Mouse (Mus musculus): Measurements from ENCODE around the gene Hmgn2. TPM values are rescaled to one million over a fixed set of nuclear protein-coding genes. Genes with fewer than 3 reads are reported as not detected.

Hmgn2 gene
- polyA plus RNA-seq, 1 experiment from 2014 or later = 1,711 TPM

DNA sequence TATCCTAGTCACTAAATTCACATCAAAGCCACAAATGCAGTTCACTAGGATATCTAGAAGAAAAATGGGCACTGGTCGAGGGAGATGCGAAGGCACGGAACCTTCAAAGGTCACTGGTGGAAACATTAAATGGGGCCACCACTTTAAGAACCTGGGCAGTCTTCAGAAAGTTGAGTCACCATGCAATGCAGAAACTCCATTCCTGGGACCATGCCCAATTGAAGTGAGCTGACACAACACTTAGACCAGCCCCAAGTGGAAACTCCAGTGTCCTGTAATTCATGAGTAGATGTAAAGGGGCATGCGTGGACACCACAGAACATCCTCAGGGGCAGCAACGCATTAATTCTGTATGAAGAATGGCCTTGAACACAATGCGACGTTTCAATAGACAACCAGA is 5.9 kb downstream of the Hmgn2 start:
- Histone ChIP-seq H3K4me2 (ENCODE audit: low read length) (no peak overlapping the region), H3K27me3 (ENCODE audit: control insufficient read depth, insufficient read depth, low read length) (no peaks in the 10 kb centered on the region), H3K36me3 (ENCODE audit: control insufficient read depth, insufficient read depth, low read length) (peaks cover 39% of the 10 kb centered on the region), H3K9me3 (ENCODE audit: control insufficient read depth, low read length) (no peaks in the 10 kb centered on the region), H3K9ac (ENCODE audit: low read length) (no peak overlapping the region), H3K4me3 (ENCODE audit: control insufficient read depth in 1 of 2, insufficient read depth in 1 of 2, low read depth in 1 of 2, low read length in 2 of 2) (no peak overlapping the region), H3K4me1 (ENCODE audit: control insufficient read depth in 2 of 2, insufficient read depth in 2 of 2, low read length in 2 of 2) (peaks cover 2 to 10% of the 10 kb centered on the region in 2 experiments), H3K27ac (replicated peaks in 1 of 2; ENCODE audit: control insufficient read depth in 1 of 2, insufficient read depth in 1 of 2, low read depth in 2 of 2, low read length in 2 of 2) (no peak overlapping the region)
- no peak for ATAC-seq (ENCODE audit: insufficient number of reproducible peaks, insufficient read depth, low FRiP score, low read depth)
- 89% methylated on average over 7 of the region's 7 CpGs for WGBS

DNA sequence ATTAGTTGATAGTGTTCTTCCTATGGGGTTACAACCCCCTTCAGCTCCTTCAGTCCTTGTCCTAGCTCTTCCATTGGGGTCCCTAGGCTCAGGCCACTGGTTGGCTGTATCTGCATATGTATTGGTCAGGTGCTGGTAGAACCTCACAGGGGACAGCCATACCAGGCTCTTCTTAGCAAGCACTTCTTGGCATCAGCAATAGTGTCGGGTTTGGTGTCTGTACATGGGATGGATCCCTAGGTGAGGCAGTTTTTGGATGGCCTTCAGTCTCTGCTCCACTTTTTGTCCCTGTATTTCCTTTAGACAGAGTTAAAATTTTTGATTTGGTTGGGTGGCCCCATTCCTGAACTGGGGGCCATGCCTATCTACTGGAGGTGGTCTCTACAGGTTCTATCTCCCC is 9.6 kb downstream of the Hmgn2 start:
- H3K9me3 ChIP-seq (ENCODE audit: control insufficient read depth, low read length) = no peaks in the 10 kb centered on the region
- 96% methylated on average over 1 of the region's 1 CpGs for WGBS
- no peaks in the 10 kb centered on the region for H3K4me1 ChIP-seq (ENCODE audit: control insufficient read depth in 2 of 2, insufficient read depth in 2 of 2, low read length in 2 of 2)
- H3K27ac ChIP-seq (replicated peaks in 1 of 2; ENCODE audit: control insufficient read depth in 1 of 2, insufficient read depth in 1 of 2, low read depth in 2 of 2, low read length in 2 of 2) = no peak overlapping the region
- H3K9ac ChIP-seq (ENCODE audit: low read length) = no peak overlapping the region
- H3K4me2 ChIP-seq (ENCODE audit: low read length) = no peak overlapping the region
- H3K4me3 ChIP-seq (ENCODE audit: control insufficient read depth in 1 of 2, insufficient read depth in 1 of 2, low read depth in 1 of 2, low read length in 2 of 2) = no peak overlapping the region
- no peaks in the 10 kb centered on the region for H3K27me3 ChIP-seq (ENCODE audit: control insufficient read depth, insufficient read depth, low read length)
- no peak for ATAC-seq (ENCODE audit: insufficient number of reproducible peaks, insufficient read depth, low FRiP score, low read depth)
- peaks cover 16% of the 10 kb centered on the region for H3K36me3 ChIP-seq (ENCODE audit: control insufficient read depth, insufficient read depth, low read length)

DNA sequence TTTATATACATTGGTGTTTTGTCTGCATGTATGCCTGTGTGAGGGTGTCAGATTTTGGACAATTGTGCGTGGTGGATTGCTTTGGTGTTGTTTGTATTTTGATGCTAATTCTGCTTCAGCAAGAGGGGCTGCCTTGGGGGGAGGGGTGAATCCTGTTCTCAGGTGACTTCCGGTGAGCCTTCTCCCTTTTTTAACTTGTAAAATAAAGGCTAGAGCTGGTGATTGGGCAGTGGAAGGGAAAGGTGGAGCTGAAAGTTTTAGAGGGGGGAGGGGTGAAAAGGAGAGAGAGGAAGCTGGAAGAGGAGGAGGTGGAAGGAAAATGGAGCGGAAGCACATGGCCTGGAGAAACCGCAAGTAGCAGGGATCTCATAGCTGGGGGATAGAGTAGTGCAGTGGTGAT is 12.1 kb downstream of the Hmgn2 start:
- Histone ChIP-seq H3K9me3 (ENCODE audit: control insufficient read depth, low read length) (no peaks in the 10 kb centered on the region), H3K9ac (ENCODE audit: low read length) (no peak overlapping the region), H3K4me3 (ENCODE audit: control insufficient read depth in 1 of 2, insufficient read depth in 1 of 2, low read depth in 1 of 2, low read length in 2 of 2) (no peak overlapping the region), H3K27ac (replicated peaks in 1 of 2; ENCODE audit: control insufficient read depth in 1 of 2, insufficient read depth in 1 of 2, low read depth in 2 of 2, low read length in 2 of 2) (no peak overlapping the region), H3K4me2 (ENCODE audit: low read length) (no peak overlapping the region), H3K27me3 (ENCODE audit: control insufficient read depth, insufficient read depth, low read length) (no peaks in the 10 kb centered on the region), H3K4me1 (ENCODE audit: control insufficient read depth in 2 of 2, insufficient read depth in 2 of 2, low read length in 2 of 2) (no peaks in the 10 kb centered on the region), H3K36me3 (ENCODE audit: control insufficient read depth, insufficient read depth, low read length) (no peaks in the 10 kb centered on the region)
- 82% methylated on average over 4 of the region's 4 CpGs for WGBS
- ATAC-seq (ENCODE audit: insufficient number of reproducible peaks, insufficient read depth, low FRiP score, low read depth) = no peak

DNA sequence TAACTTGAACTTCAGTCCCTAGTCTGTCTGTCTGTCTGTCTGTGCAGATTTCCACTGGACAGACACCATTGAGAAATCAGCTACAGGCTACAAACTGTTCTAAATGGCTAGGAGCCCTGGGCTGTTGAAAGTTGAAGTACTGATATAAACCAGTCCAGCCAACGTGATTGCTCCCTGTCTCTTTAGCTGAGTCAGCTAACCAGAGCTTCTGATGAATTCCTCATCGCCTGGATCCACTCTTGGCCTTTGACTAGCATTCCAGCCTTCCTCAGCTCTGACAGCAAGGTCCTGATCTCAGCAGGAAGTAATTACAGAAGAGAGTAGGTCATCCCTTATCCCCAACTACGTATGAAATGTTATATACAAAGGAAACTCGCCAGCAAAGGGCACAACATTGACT is 21.7 kb downstream of the Hmgn2 start:
- ATAC-seq (ENCODE audit: insufficient number of reproducible peaks, insufficient read depth, low FRiP score, low read depth) = no peak
- no peak overlapping the region for H3K9ac ChIP-seq (ENCODE audit: low read length)
- WGBS = 34% methylated on average over 4 of the region's 4 CpGs
- H3K4me1 ChIP-seq (ENCODE audit: control insufficient read depth in 2 of 2, insufficient read depth in 2 of 2, low read length in 2 of 2) = peaks cover 2% of the 10 kb centered on the region in 2 experiments; a peak in 1 of 4 replicates
- no peak overlapping the region for H3K4me3 ChIP-seq (ENCODE audit: control insufficient read depth in 1 of 2, insufficient read depth in 1 of 2, low read depth in 1 of 2, low read length in 2 of 2)
- no peaks in the 10 kb centered on the region for H3K27me3 ChIP-seq (ENCODE audit: control insufficient read depth, insufficient read depth, low read length)
- no peak overlapping the region for H3K4me2 ChIP-seq (ENCODE audit: low read length)
- no peak overlapping the region for H3K27ac ChIP-seq (replicated peaks in 1 of 2; ENCODE audit: control insufficient read depth in 1 of 2, insufficient read depth in 1 of 2, low read depth in 2 of 2, low read length in 2 of 2)
- no peaks in the 10 kb centered on the region for H3K36me3 ChIP-seq (ENCODE audit: control insufficient read depth, insufficient read depth, low read length)
- H3K9me3 ChIP-seq (ENCODE audit: control insufficient read depth, low read length) = no peaks in the 10 kb centered on the region

DNA sequence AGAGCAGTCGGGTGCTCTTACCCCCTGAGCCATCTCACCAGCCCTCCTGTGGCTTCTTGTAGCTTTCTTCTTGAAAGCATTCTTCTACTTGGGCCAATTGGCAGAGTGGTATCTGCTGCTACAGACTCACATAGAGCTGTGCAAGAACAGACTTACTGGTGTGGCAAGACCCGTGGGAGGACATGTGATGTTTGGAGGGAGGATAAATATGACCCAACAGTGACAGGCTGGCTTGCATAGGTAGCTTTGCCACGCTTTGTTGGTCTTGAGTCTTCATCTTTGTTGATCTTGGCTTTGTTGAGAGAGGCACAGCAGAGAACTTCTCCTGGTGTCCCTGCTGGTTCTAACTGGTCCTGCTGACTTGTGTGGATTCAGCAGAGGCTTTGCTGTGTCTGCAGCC is 24.7 kb downstream of the Hmgn2 start:
- ATAC-seq (ENCODE audit: insufficient number of reproducible peaks, insufficient read depth, low FRiP score, low read depth) = no peak
- 66% methylated on average over 3 of the region's 3 CpGs for WGBS
- Histone ChIP-seq H3K36me3 (ENCODE audit: control insufficient read depth, insufficient read depth, low read length) (no peaks in the 10 kb centered on the region), H3K4me3 (ENCODE audit: control insufficient read depth in 1 of 2, insufficient read depth in 1 of 2, low read depth in 1 of 2, low read length in 2 of 2) (no peak overlapping the region), H3K4me1 (ENCODE audit: control insufficient read depth in 2 of 2, insufficient read depth in 2 of 2, low read length in 2 of 2) (peaks cover 7 to 8% of the 10 kb centered on the region in 2 experiments; a peak in 3 of 4 replicates), H3K9me3 (ENCODE audit: control insufficient read depth, low read length) (no peaks in the 10 kb centered on the region), H3K9ac (ENCODE audit: low read length) (no peak overlapping the region), H3K27ac (replicated peaks in 1 of 2; ENCODE audit: control insufficient read depth in 1 of 2, insufficient read depth in 1 of 2, low read depth in 2 of 2, low read length in 2 of 2) (no peak overlapping the region), H3K4me2 (ENCODE audit: low read length) (no peak overlapping the region), H3K27me3 (ENCODE audit: control insufficient read depth, insufficient read depth, low read length) (no peaks in the 10 kb centered on the region)

DNA sequence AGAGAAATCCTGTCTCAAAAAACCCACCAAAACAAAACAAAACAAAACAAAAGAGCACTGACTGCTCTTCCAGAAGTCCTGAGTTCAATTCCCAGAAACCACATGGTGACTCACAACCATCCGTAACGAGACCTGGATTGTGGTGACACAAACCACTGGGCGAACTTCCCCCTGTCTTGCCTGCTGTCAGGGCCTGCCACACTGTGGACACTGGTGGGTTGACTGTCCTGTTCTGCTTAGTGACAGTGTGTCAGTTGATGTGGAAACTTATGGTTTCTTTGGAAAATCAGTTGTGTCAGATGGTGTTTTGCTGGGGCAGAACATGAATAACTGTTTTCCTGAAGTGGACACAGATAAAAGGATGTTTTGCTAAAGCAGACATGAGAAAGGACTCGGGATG is 25.8 kb downstream of the Hmgn2 start:
- 90% methylated on average over 4 of the region's 4 CpGs for WGBS
- no peaks in the 10 kb centered on the region for H3K9me3 ChIP-seq (ENCODE audit: control insufficient read depth, low read length)
- no peak for ATAC-seq (ENCODE audit: insufficient number of reproducible peaks, insufficient read depth, low FRiP score, low read depth)

DNA sequence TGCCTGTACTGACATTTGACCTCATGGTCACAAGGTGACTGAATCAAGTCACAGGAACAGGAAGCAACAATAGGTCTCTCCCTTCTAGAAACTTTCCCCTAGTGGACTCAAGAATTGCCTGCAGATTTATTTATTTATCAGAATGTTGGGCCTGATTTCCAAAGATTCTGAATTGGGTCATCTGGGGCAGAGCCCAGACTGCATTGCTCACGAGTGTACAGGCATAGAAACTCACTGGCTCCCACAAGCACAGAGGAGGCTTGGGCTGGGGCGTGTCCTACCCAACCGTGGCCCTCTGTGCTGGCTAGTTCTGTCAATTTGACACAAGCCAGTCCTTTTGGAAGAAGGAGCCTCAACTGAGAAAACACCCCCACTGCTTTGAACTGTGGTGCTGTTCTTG is 26.9 kb downstream of the Hmgn2 start:
- H3K4me1 ChIP-seq (ENCODE audit: control insufficient read depth in 2 of 2, insufficient read depth in 2 of 2, low read length in 2 of 2) = peaks cover 7 to 18% of the 10 kb centered on the region in 2 experiments
- H3K36me3 ChIP-seq (ENCODE audit: control insufficient read depth, insufficient read depth, low read length) = no peaks in the 10 kb centered on the region
- WGBS = 30% methylated on average over 3 of the region's 3 CpGs
- no peak overlapping the region for H3K9ac ChIP-seq (ENCODE audit: low read length)
- no peaks in the 10 kb centered on the region for H3K9me3 ChIP-seq (ENCODE audit: control insufficient read depth, low read length)
- no peak overlapping the region for H3K4me2 ChIP-seq (ENCODE audit: low read length)
- no peak overlapping the region for H3K27ac ChIP-seq (replicated peaks in 1 of 2; ENCODE audit: control insufficient read depth in 1 of 2, insufficient read depth in 1 of 2, low read depth in 2 of 2, low read length in 2 of 2)
- no peaks in the 10 kb centered on the region for H3K27me3 ChIP-seq (ENCODE audit: control insufficient read depth, insufficient read depth, low read length)
- H3K4me3 ChIP-seq (ENCODE audit: control insufficient read depth in 1 of 2, insufficient read depth in 1 of 2, low read depth in 1 of 2, low read length in 2 of 2) = no peak overlapping the region
- ATAC-seq (ENCODE audit: insufficient number of reproducible peaks, insufficient read depth, low FRiP score, low read depth) = no peak

More for the DNA sequence above, 25.8 kb downstream of the Hmgn2 start:
- H3K4me1 ChIP-seq (ENCODE audit: control insufficient read depth in 2 of 2, insufficient read depth in 2 of 2, low read length in 2 of 2) = peaks cover 7 to 18% of the 10 kb centered on the region in 2 experiments
- no peaks in the 10 kb centered on the region for H3K27me3 ChIP-seq (ENCODE audit: control insufficient read depth, insufficient read depth, low read length)
- no peaks in the 10 kb centered on the region for H3K36me3 ChIP-seq (ENCODE audit: control insufficient read depth, insufficient read depth, low read length)
- no peak overlapping the region for H3K9ac ChIP-seq (ENCODE audit: low read length)
- H3K27ac ChIP-seq (replicated peaks in 1 of 2; ENCODE audit: control insufficient read depth in 1 of 2, insufficient read depth in 1 of 2, low read depth in 2 of 2, low read length in 2 of 2) = no peak overlapping the region
- H3K4me3 ChIP-seq (ENCODE audit: control insufficient read depth in 1 of 2, insufficient read depth in 1 of 2, low read depth in 1 of 2, low read length in 2 of 2) = no peak overlapping the region
- no peak overlapping the region for H3K4me2 ChIP-seq (ENCODE audit: low read length)
